Mouse (Mus musculus) heart, adult 2 months (tissue): ENCODE data around the gene Wbp2. TPM values are rescaled to one million over a fixed set of nuclear protein-coding genes. Genes with fewer than 3 reads are reported as not detected.

Experiments
- DNase-seq, 2 experiments: peaks; one replicate each; pipeline ENCODE4 v3.0.0; 2021
- H3K27ac ChIP-seq: fragments of 200-600 bp; 2 replicates; pipeline ENCODE4 v1.8.1; 2022
- H3K27me3 ChIP-seq: fragments of 200-500 bp; 2 replicates; pipeline ENCODE4 v1.6.1; 2012; ENCODE audit warnings: mild to moderate bottlenecking, low read length, inconsistent platforms, mixed read lengths; ENCODE audit not compliant: control insufficient read depth, insufficient read depth
- H3K36me3 ChIP-seq: fragments of 200-500 bp; 2 replicates; pipeline ENCODE4 v1.6.1; 2012; ENCODE audit warnings: low read length, inconsistent platforms; ENCODE audit not compliant: control insufficient read depth, insufficient read depth
- H3K4me1 ChIP-seq: fragments of 200-500 bp; 2 replicates; pipeline ENCODE4 v1.6.1; 2011; ENCODE audit warnings: low read length; ENCODE audit not compliant: control insufficient read depth, insufficient read depth
- H3K4me3 ChIP-seq: fragments of 200-600 bp; 2 replicates; pipeline ENCODE4 v1.8.1; 2022
- H3K79me2 ChIP-seq: fragments of 200-500 bp; replicated peaks from 2 replicates; pipeline ENCODE4 v1.6.1; 2012; ENCODE audit warnings: mild to moderate bottlenecking, inconsistent platforms, low read length, moderate library complexity, mixed read lengths; ENCODE audit not compliant: control insufficient read depth, insufficient read depth
- H3K9ac ChIP-seq: fragments of 200-500 bp; 2 replicates; pipeline ENCODE4 v1.6.1; 2012; ENCODE audit warnings: low read depth, mild to moderate bottlenecking, control low read depth, inconsistent platforms, low read length, mixed read lengths
- CTCF ChIP-seq: fragments of 200-600 bp; IDR thresholded peaks from 2 replicates; pipeline ENCODE4 v1.8.1; 2022; ENCODE audit warnings: antibody characterized with exemption, mild to moderate bottlenecking, moderate library complexity
- EP300 ChIP-seq: fragments of 200-500 bp; IDR thresholded peaks from 2 replicates; pipeline ENCODE4 v1.6.1; 2011; ENCODE audit warnings: low read depth, low read length, control low read depth; ENCODE audit not compliant: insufficient read depth
- POLR2A ChIP-seq: fragments of 200-500 bp; IDR thresholded peaks from 2 replicates; pipeline ENCODE4 v1.6.1; 2011; ENCODE audit warnings: mild to moderate bottlenecking, low read depth, low read length, control low read depth; ENCODE audit not compliant: insufficient read depth
- WGBS: fragments of 180-500 bp; shearing (Covaris S2); methylation state at CpG from one replicate; pipeline ENCODE4 v1.1.7; 2018; 5-methylcytosine and 5-hydroxymethylcytosine counted together
- intact Hi-C: fragments of 180-260 bp; cut with DNase I; formaldehyde crosslinking; loops from one replicate; pipeline ENCODE4 v1.15.1; 2025
- polyA plus RNA-seq: library from polyadenylated mRNA; depleted of rRNA; stranded (reverse); fragments of >200 nt; gene quantifications from 2 replicates; pipeline ENCODE4 v1.2.3, GENCODE M21; 2012
- total RNA-seq, 2 experiments: library from RNA; stranded (reverse); gene quantifications; 2 replicates each; pipeline ENCODE4 v1.2.3; 2021

Wbp2 gene
- total and polyA plus RNA-seq, 3 experiments: 91.0 to 176 (median 108) TPM

GRCm38 (mm10) chr11:116053510-116054229, 33.1 kb downstream of the Wbp2 start:
- intact Hi-C loops: no loop called here
- Histone ChIP-seq H3K4me3 (no peak overlapping the region), H3K27ac (no peak overlapping the region), H3K4me1 (no peaks in the 10 kb centered on the region; the same call in 1 of the 2 replicates), H3K9ac (no peak overlapping the region), H3K36me3 (no peaks in the 10 kb centered on the region), H3K27me3 (no peaks in the 10 kb centered on the region), H3K79me2 (no peaks in the 10 kb centered on the region)
- no peak for DNase-seq
- 86% methylated on average over 9 of the region's 9 CpGs for WGBS
- no peak for TF ChIP-seq EP300
- no peak for TF ChIP-seq POLR2A
- no peak for TF ChIP-seq CTCF

- Histone ChIP-seq H3K27ac (no peak overlapping the region), H3K27me3 (no peaks in the 10 kb centered on the region), H3K79me2 (no peaks in the 10 kb centered on the region; the same call in none of the 2 replicates), H3K4me1 (no peaks in the 10 kb centered on the region), H3K9ac (no peak overlapping the region), H3K4me3 (no peak overlapping the region), H3K36me3 (no peaks in the 10 kb centered on the region)
- intact Hi-C loops: no loop called here
- WGBS: 75% methylated on average over 4 of the region's 4 CpGs
- DNase-seq: no peak
- TF ChIP-seq POLR2A (no peak), EP300 (no peak), CTCF (no peak)
These were observed 36.6 kb downstream of the Wbp2 start for GRCm38 (mm10) chr11:116050196-116050595.

- no peak overlapping the region for H3K27ac ChIP-seq
- WGBS: 81% methylated on average over 2 of the region's 2 CpGs
These were observed 37.2 kb downstream of the Wbp2 start for GRCm38 (mm10) chr11:116049610-116050009.

GRCm38 (mm10) chr11:116045173-116045572, 41.6 kb downstream of the Wbp2 start:
- 91% methylated on average over 6 of the region's 6 CpGs for WGBS
- Histone ChIP-seq H3K9ac (no peak overlapping the region), H3K36me3 (peaks cover 3% of the 10 kb centered on the region), H3K79me2 (no peaks in the 10 kb centered on the region; the same call in none of the 2 replicates), H3K4me3 (no peak overlapping the region), H3K27ac (no peak overlapping the region), H3K4me1 (peaks cover 3% of the 10 kb centered on the region), H3K27me3 (no peaks in the 10 kb centered on the region)
- intact Hi-C loops: no loop called here
- no peak for DNase-seq
- no peak for TF ChIP-seq CTCF
- no peak for TF ChIP-seq POLR2A
- no peak for TF ChIP-seq EP300

More at GRCm38 (mm10) chr11:116049610-116050009, 37.2 kb downstream of the Wbp2 start:
- no peaks in the 10 kb centered on the region for H3K4me1 ChIP-seq
- H3K79me2 ChIP-seq: no peaks in the 10 kb centered on the region; the same call in none of the 2 replicates
- intact Hi-C loops: no loop called here
- TF ChIP-seq EP300: no peak
- no peak for TF ChIP-seq POLR2A
- no peak for TF ChIP-seq CTCF
- no peak overlapping the region for H3K9ac ChIP-seq
- H3K36me3 ChIP-seq: no peaks in the 10 kb centered on the region
- H3K27me3 ChIP-seq: no peaks in the 10 kb centered on the region
- DNase-seq: no peak
- no peak overlapping the region for H3K4me3 ChIP-seq

- 100% methylated on average over 1 of the region's 1 CpGs for WGBS
- no peak for TF ChIP-seq POLR2A
- no peak for TF ChIP-seq CTCF
- TF ChIP-seq EP300: no peak
- DNase-seq: no peak
- Histone ChIP-seq H3K4me1 (peaks cover 5% of the 10 kb centered on the region), H3K27ac (no peak overlapping the region), H3K4me3 (no peak overlapping the region), H3K36me3 (peaks cover 3% of the 10 kb centered on the region), H3K79me2 (peaks cover 3% of the 10 kb centered on the region), H3K27me3 (no peaks in the 10 kb centered on the region), H3K9ac (no peak overlapping the region)
- intact Hi-C loops: no loop called here
These were observed 43.5 kb downstream of the Wbp2 start for GRCm38 (mm10) chr11:116043286-116043685.

- peaks cover 8% of the 10 kb centered on the region for H3K79me2 ChIP-seq
- no peak for DNase-seq
- peaks cover 3% of the 10 kb centered on the region for H3K36me3 ChIP-seq
- H3K9ac ChIP-seq: no peak overlapping the region
- H3K4me3 ChIP-seq: no peak overlapping the region
- H3K4me1 ChIP-seq: peaks cover 5% of the 10 kb centered on the region
- WGBS: 67% methylated on average over 5 of the region's 5 CpGs
- H3K27me3 ChIP-seq: no peaks in the 10 kb centered on the region
- intact Hi-C loops: no loop called here
- H3K27ac ChIP-seq: no peak overlapping the region
- TF ChIP-seq EP300 (no peak), POLR2A (no peak), CTCF (no peak)
These were observed 44.2 kb downstream of the Wbp2 start for GRCm38 (mm10) chr11:116042372-116043138.
